ENCODE assay signal across 13 mouse cellular contexts in the genomic region with DNA sequence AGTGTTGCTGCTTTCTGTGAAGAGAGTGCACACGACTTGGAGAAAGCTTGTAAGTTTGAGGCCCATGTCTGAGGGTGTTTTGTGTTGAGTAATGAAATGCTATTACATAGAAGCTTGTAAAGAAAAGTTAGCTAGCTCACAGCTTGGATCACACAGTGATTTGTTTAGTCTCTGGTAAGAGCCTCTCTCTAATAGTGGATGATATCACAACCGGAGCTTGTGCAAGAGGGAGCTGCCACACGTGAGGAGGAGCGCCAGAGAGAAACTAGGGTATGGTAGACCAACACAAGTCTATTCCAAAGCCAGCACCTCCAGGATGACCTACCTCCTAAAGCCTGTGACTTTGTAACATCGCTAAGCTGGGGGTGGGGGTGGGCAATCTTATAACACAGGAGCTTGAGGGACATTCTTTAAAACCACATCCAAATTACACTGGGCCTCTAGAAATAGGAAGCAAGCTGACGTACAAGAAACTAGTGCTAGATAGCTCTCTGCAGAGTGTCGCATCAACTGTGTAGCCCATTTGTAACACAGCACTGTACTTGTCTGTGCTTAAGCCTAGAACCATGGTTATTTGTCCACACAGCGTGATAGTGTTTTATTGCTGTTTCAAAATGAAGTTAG.
"Had no signal": no experiment of that assay in that cellular context is flagged by ENCODE, and none has a peak within 500 bp of the region (broad histone marks: within the 10 kb centered on the region; RNA-seq: fewer than 3 reads in every experiment).

No protein-coding gene starts in this region.

- DNase-seq: kidney, adult 2 months; kidney, postnatal 25 days; layer of hippocampus, adult 9-11 months; layer of hippocampus, postnatal 36 days; midbrain, embryonic 14.5 days; thymus, adult 18-20 months; thymus, postnatal 14 days had no signal

- H3K4me3 ChIP-seq: limb, embryonic 15.5 days; liver, embryonic 12.5 days; lung, embryonic 15.5 days; midbrain, embryonic 10.5 days; myocyte; neural tube, embryonic 15.5 days had no signal

- ATAC-seq: liver, embryonic 12.5 days had no signal

- H3K27ac ChIP-seq: limb, embryonic 15.5 days; liver, embryonic 12.5 days; lung, embryonic 15.5 days; midbrain, embryonic 10.5 days; neural tube, embryonic 15.5 days had no signal
